Mouse (Mus musculus) kidney, postnatal 0 days (tissue): ENCODE data around the gene Rgs6. TPM values are rescaled to one million over a fixed set of nuclear protein-coding genes. Genes with fewer than 3 reads are reported as not detected.

Experiments
- ATAC-seq: fragments of 200-750 bp; cut with Nextera tagmentation; replicated peaks from 2 replicates; pipeline ENCODE4 v1.8.0; 2017; ENCODE audit warnings: low read depth, moderate number of reproducible peaks, moderate TSS enrichment, moderate library complexity; ENCODE audit not compliant: low FRiP score
- DNase-seq: peaks from one replicate; pipeline ENCODE4 v3.0.0-alpha.2; 2016; ENCODE audit warnings: low spot score
- H3K27ac ChIP-seq: fragments of 300-500 bp; sonication (generic); 2 replicates; pipeline ENCODE4 v1.5.1; 2014; ENCODE audit warnings: mild to moderate bottlenecking
- H3K27me3 ChIP-seq: fragments of 300-500 bp; sonication (generic); 2 replicates; pipeline ENCODE4 v1.6.1; 2014; ENCODE audit warnings: low read length, mixed read lengths; ENCODE audit not compliant: insufficient read depth
- H3K36me3 ChIP-seq: fragments of 300-500 bp; sonication (generic); 2 replicates; pipeline ENCODE4 v1.6.1; 2014; ENCODE audit warnings: low read length, mixed read lengths; ENCODE audit not compliant: insufficient read depth
- H3K4me1 ChIP-seq: fragments of 300-500 bp; sonication (generic); replicated peaks from 2 replicates; pipeline ENCODE4 v1.6.1; 2014; ENCODE audit warnings: antibody characterized with exemption, low read length, mixed read lengths; ENCODE audit not compliant: insufficient read depth
- H3K4me2 ChIP-seq: fragments of 300-500 bp; sonication (generic); 2 replicates; pipeline ENCODE4 v1.6.1; 2014; ENCODE audit warnings: mild to moderate bottlenecking, low read length, moderate library complexity, mixed read lengths
- H3K4me3 ChIP-seq: fragments of 300-500 bp; sonication (generic); replicated peaks from 2 replicates; pipeline ENCODE4 v1.5.1; 2014; ENCODE audit warnings: low read depth, low read length
- H3K9ac ChIP-seq: fragments of 300-500 bp; sonication (generic); 2 replicates; pipeline ENCODE4 v1.6.1; 2014; ENCODE audit warnings: low read depth, low read length
- H3K9me3 ChIP-seq: fragments of 300-500 bp; sonication (generic); replicated peaks from 2 replicates; pipeline ENCODE4 v1.6.1; 2016; ENCODE audit warnings: low read length, inconsistent platforms, mixed read lengths
- CTCF ChIP-seq: IDR thresholded peaks from 2 replicates; pipeline ENCODE4 v1.5.1; 2016; ENCODE audit warnings: antibody characterized with exemption, low read depth, mild to moderate bottlenecking, moderate library complexity
- WGBS: fragments of 180-500 bp; shearing (Covaris S2); extraction: QIAGEN DNeasy Blood & Tissue Kit; methylation state at CpG from one replicate; pipeline ENCODE4 v1.1.7; 2014; 5-methylcytosine and 5-hydroxymethylcytosine counted together
- polyA plus RNA-seq: library from polyadenylated mRNA; unstranded; fragments of >200 nt; fragmentation: Nextera tagmentation; extraction: Ambion mirVana; gene quantifications from 2 replicates; pipeline ENCODE4 v1.2.1, GENCODE M21; 2015

Rgs6 gene
- polyA plus RNA-seq, 1 experiment from 2014 or later = 2.2 TPM

- WGBS = 51% methylated on average over 4 of the region's 4 CpGs
- Histone ChIP-seq H3K27me3 (no peaks in the 10 kb centered on the region), H3K4me1 (no peaks in the 10 kb centered on the region), H3K27ac (no peak overlapping the region), H3K4me2 (no peak overlapping the region), H3K9me3 (no peaks in the 10 kb centered on the region), H3K9ac (no peak overlapping the region), H3K4me3 (no peak overlapping the region), H3K36me3 (no peaks in the 10 kb centered on the region)
- ATAC-seq (no peak), DNase-seq (no peak)
- no peak for TF ChIP-seq CTCF
These were observed 82.2 kb downstream of the Rgs6 start for GRCm38 (mm10) chr12:82670201-82670737.

DNA sequence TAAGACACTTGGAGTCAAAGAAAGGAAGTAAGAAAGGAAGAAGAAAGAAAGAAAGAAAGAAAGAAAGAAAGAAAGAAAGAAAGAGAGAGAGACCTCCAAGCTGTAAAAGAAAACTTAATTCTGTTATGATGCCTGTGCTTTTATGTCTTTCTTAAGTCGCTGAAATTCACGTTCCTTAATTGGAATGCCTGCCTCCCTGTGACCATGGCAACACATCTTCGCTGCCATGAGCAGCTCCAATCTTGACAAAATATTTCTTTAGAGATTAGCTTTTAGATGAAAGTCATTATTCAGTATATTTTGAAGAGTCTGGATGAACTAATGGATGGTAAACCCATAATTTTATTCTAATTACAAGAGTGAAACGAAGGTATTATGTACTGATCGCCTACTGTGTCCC, 83.5 kb downstream of the Rgs6 start:
- H3K9me3 ChIP-seq = no peaks in the 10 kb centered on the region
- no peaks in the 10 kb centered on the region for H3K36me3 ChIP-seq
- ATAC-seq (no peak), DNase-seq (no peak)
- no peak overlapping the region for H3K4me2 ChIP-seq
- H3K4me3 ChIP-seq = no peak overlapping the region
- WGBS = 88% methylated on average over 5 of the region's 5 CpGs
- no peak for TF ChIP-seq CTCF
- no peaks in the 10 kb centered on the region for H3K4me1 ChIP-seq
- H3K27me3 ChIP-seq = no peaks in the 10 kb centered on the region
- no peak overlapping the region for H3K27ac ChIP-seq
- no peak overlapping the region for H3K9ac ChIP-seq

DNA sequence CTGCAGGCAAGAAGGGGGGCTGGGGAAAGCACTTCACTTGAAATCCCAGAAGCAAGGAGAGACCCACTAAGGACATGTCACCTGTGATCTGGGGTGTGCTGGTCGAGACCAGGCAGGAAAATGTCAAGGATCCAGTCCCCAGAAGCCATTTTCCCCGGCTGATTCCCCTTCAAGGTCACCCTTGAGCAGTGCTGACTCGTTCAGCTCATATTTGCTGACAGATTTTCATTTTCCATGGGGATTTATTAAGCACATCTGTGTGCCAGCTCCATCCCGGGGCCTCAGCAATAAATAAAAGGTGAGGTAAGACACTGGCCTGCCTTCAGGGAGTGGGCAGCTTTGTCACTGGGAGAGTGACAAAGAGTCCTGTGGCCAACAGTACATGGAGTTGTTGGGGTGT, 87.0 kb downstream of the Rgs6 start:
- no peak for ATAC-seq
- no peak for TF ChIP-seq CTCF
- no peaks in the 10 kb centered on the region for H3K4me1 ChIP-seq
- no peaks in the 10 kb centered on the region for H3K9me3 ChIP-seq
- no peaks in the 10 kb centered on the region for H3K36me3 ChIP-seq
- no peak overlapping the region for H3K4me2 ChIP-seq
- no peak overlapping the region for H3K4me3 ChIP-seq
- H3K27ac ChIP-seq = no peak overlapping the region
- H3K9ac ChIP-seq = no peak overlapping the region
- 59% methylated on average over 4 of the region's 4 CpGs for WGBS
- no peak for DNase-seq
- no peaks in the 10 kb centered on the region for H3K27me3 ChIP-seq

DNA sequence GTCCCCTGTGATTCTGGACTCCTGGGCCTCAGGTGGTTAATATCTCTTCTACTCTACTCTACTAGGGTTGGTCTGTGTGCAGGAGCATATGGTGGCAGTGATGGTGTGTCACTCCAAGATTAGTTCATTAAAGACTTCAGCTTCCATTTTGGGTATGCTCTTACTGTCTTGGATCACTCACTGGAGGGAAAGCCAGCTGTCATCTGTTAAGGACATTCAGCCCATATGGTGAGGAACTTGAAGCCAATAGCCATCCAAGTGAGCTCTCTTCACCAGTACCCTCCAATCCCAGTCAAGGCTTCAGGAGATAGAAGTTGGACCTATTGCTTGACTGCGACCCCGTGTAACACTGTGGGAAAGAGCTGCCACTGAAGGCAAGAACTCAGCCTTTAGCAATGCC, 98.9 kb downstream of the Rgs6 start:
- 92% methylated on average over 2 of the region's 2 CpGs for WGBS
- Histone ChIP-seq H3K27me3 (no peaks in the 10 kb centered on the region), H3K9me3 (no peaks in the 10 kb centered on the region), H3K27ac (no peak overlapping the region), H3K4me2 (no peak overlapping the region), H3K9ac (no peak overlapping the region), H3K4me1 (no peaks in the 10 kb centered on the region), H3K4me3 (no peak overlapping the region), H3K36me3 (no peaks in the 10 kb centered on the region)
- no peak for TF ChIP-seq CTCF
- ATAC-seq (no peak), DNase-seq (no peak)

- ATAC-seq (no peak), DNase-seq (no peak)
- WGBS = 66% methylated on average over 12 of the region's 12 CpGs
- H3K9ac ChIP-seq = no peak overlapping the region
- H3K4me1 ChIP-seq = no peaks in the 10 kb centered on the region
- no peak for TF ChIP-seq CTCF
- no peaks in the 10 kb centered on the region for H3K9me3 ChIP-seq
- no peak overlapping the region for H3K27ac ChIP-seq
- H3K4me2 ChIP-seq = no peak overlapping the region
- no peaks in the 10 kb centered on the region for H3K27me3 ChIP-seq
- no peak overlapping the region for H3K4me3 ChIP-seq
- no peaks in the 10 kb centered on the region for H3K36me3 ChIP-seq
These were observed 110.9 kb downstream of the Rgs6 start for GRCm38 (mm10) chr12:82698886-82699527.

DNA sequence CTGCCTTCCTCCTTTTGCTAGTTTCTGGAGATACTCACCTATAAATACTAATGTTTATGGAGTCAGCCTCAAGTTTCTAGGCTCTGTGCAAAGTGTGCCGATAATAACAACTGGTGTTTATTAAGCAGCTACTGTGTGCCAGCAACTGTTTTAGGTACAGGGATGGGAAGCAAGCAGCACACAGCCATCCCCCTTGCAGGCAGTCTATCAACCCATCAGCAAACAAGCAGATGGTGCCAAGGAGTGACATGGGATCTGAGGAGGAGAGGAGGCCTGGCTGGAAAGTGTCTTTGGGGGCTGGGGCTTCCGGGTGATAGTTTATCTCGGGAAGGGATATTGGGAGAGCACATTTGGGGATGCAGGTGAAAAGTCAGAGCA, 111.4 kb downstream of the Rgs6 start:
- Histone ChIP-seq H3K9me3 (no peaks in the 10 kb centered on the region), H3K27me3 (no peaks in the 10 kb centered on the region), H3K4me2 (no peak overlapping the region), H3K27ac (no peak overlapping the region), H3K9ac (no peak overlapping the region), H3K36me3 (no peaks in the 10 kb centered on the region), H3K4me3 (no peak overlapping the region), H3K4me1 (no peaks in the 10 kb centered on the region)
- 71% methylated on average over 3 of the region's 3 CpGs for WGBS
- DNase-seq = no peak
- ATAC-seq = no peak
- no peak for TF ChIP-seq CTCF

GRCm38 (mm10) chr12:82700241-82700640, 112.1 kb downstream of the Rgs6 start:
- DNase-seq (no peak), ATAC-seq (no peak)
- Histone ChIP-seq H3K9me3 (no peaks in the 10 kb centered on the region), H3K27ac (no peak overlapping the region), H3K4me2 (no peak overlapping the region), H3K4me1 (no peaks in the 10 kb centered on the region), H3K9ac (no peak overlapping the region), H3K36me3 (no peaks in the 10 kb centered on the region), H3K27me3 (no peaks in the 10 kb centered on the region), H3K4me3 (no peak overlapping the region)
- WGBS = 62% methylated on average over 10 of the region's 10 CpGs
- TF ChIP-seq CTCF = no peak
